In genomic region chr3:114954904-114955303, GRCm38 (mm10) we compare ENCODE assay signal across 41 mouse cellular contexts. TPM values are rescaled to one million over a fixed set of nuclear protein-coding genes. Genes with fewer than 3 reads are reported as not detected.
"Had no signal": no experiment of that assay in that cellular context is flagged by ENCODE, and none has a peak within 500 bp of the region (broad histone marks: within the 10 kb centered on the region; RNA-seq: fewer than 3 reads in every experiment).

No protein-coding gene starts in this region.

- H3K36me3 ChIP-seq: heart, embryonic 10.5 days; heart, embryonic 12.5 days; heart, embryonic 13.5 days; heart, embryonic 15.5 days; hindbrain, embryonic 10.5 days; hindbrain, embryonic 12.5 days; hindbrain, embryonic 13.5 days; hindbrain, embryonic 15.5 days; intestine, embryonic 15.5 days; kidney, embryonic 15.5 days had no signal

- H3K27ac ChIP-seq: heart, embryonic 10.5 days; heart, embryonic 13.5 days; heart, embryonic 15.5 days; hindbrain, embryonic 10.5 days; hindbrain, embryonic 12.5 days; hindbrain, embryonic 13.5 days; hindbrain, embryonic 14.5 days; hindbrain, embryonic 15.5 days; hindbrain, postnatal 0 days; intestine, embryonic 15.5 days; kidney, embryonic 15.5 days; kidney, postnatal 0 days; layer of hippocampus, adult 2 months; left cerebral cortex, adult 2 months had no signal

- H3K9ac ChIP-seq: heart, embryonic 12.5 days; heart, embryonic 13.5 days; heart, embryonic 15.5 days; hindbrain, embryonic 12.5 days; hindbrain, embryonic 13.5 days; hindbrain, embryonic 14.5 days; hindbrain, embryonic 15.5 days; intestine, embryonic 15.5 days; kidney, embryonic 15.5 days had no signal

- H3K4me2 ChIP-seq: heart, embryonic 11.5 days; heart, embryonic 12.5 days; heart, embryonic 13.5 days; heart, embryonic 15.5 days; hindbrain, embryonic 12.5 days; hindbrain, embryonic 13.5 days; hindbrain, embryonic 14.5 days; hindbrain, embryonic 15.5 days; intestine, embryonic 15.5 days; kidney, embryonic 15.5 days had no signal

- DNase-seq: heart, postnatal 10 days; heart, postnatal 14 days; heart, postnatal 36 days; heart, postnatal 4 days; kidney, adult 11 months; kidney, adult 18-20 months; kidney, adult 2 months; kidney, adult 8-10 months; kidney, adult 9 months; kidney, postnatal 10 days; kidney, postnatal 14 days; kidney, postnatal 25 days; kidney, postnatal 36 days; kidney, postnatal 4 days; layer of hippocampus, adult 9-11 months; layer of hippocampus, postnatal 36 days had no signal

- H3K9me3 ChIP-seq: heart, embryonic 10.5 days; heart, embryonic 12.5 days; heart, embryonic 13.5 days; heart, embryonic 15.5 days; hindbrain, embryonic 10.5 days; hindbrain, embryonic 12.5 days; hindbrain, embryonic 13.5 days; hindbrain, embryonic 15.5 days; intestine, embryonic 15.5 days; kidney, embryonic 15.5 days had no signal

- H3K4me1 ChIP-seq: heart, embryonic 10.5 days; heart, embryonic 12.5 days; heart, embryonic 13.5 days; heart, embryonic 15.5 days; intestine, embryonic 15.5 days; kidney, embryonic 15.5 days had no signal

- H3K4me3 ChIP-seq: heart, embryonic 10.5 days; heart, embryonic 12.5 days; heart, embryonic 13.5 days; heart, embryonic 15.5 days; hindbrain, embryonic 10.5 days; hindbrain, embryonic 12.5 days; hindbrain, embryonic 13.5 days; hindbrain, embryonic 15.5 days; intestine, embryonic 15.5 days; kidney, embryonic 15.5 days; layer of hippocampus, adult 2 months; left cerebral cortex, adult 2 months had no signal

- ATAC-seq: hindbrain, embryonic 16.5 days; hindbrain, postnatal 0 days; inflammation-experienced regulatory T-cells, adult 6 months; intestine, embryonic 15.5 days; intestine, embryonic 16.5 days; intestine, postnatal 0 days had no signal

- H3K27me3 ChIP-seq: heart, embryonic 12.5 days; heart, embryonic 13.5 days; heart, embryonic 15.5 days; hindbrain, embryonic 12.5 days; hindbrain, embryonic 13.5 days; hindbrain, embryonic 15.5 days; intestine, embryonic 15.5 days; kidney, embryonic 15.5 days had no signal

RNA-seq across cellular contexts. Expression of gene Olfm3, which starts 51.0 kb away (rescaled TPM):
- total RNA-seq: heart, postnatal 10 days; heart, postnatal 14 days; heart, postnatal 25 days; heart, postnatal 36 days; heart, postnatal 4 days; hematopoietic stem cell, adult 5-6 weeks had no signal
- polyA plus RNA-seq: heart, embryonic 10.5 days; heart, embryonic 11.5 days; heart, embryonic 12.5 days; heart, embryonic 13.5 days; heart, embryonic 14.5 days; heart, embryonic 15.5 days; heart, postnatal 0 days; inflammation-experienced regulatory T-cells, adult 6 months; intestine, postnatal 0 days; large intestine, adult 2 months had no signal
